Mouse (Mus musculus): ENCODE data around the gene Arntl2. TPM values are rescaled to one million over a fixed set of nuclear protein-coding genes. Genes with fewer than 3 reads are reported as not detected.

Gene Arntl2
- total RNA-seq, 4 experiments from 2014 or later = 0.55 to 1.7 (median 1.5) TPM

GRCm38 (mm10) chr6:146778055-146778454 is 17.8 kb upstream of the Arntl2 start:
- no peak for DNase-seq (ENCODE audit: low spot score)

GRCm38 (mm10) chr6:146781566-146781965 is 14.3 kb upstream of the Arntl2 start:
- no peak for DNase-seq (ENCODE audit: low spot score)

GRCm38 (mm10) chr6:146793527-146793926 is 2.3 kb upstream of the Arntl2 start:
- DNase-seq (ENCODE audit: low spot score) = no peak

- DNase-seq (ENCODE audit: low spot score) = no peak
Observed at GRCm38 (mm10) chr6:146795166-146795923, 510 bp upstream of the Arntl2 start.

- DNase-seq (ENCODE audit: low spot score) = no peak
Observed at GRCm38 (mm10) chr6:146797446-146797845, 1.6 kb downstream of the Arntl2 start.

GRCm38 (mm10) chr6:146809991-146810390 is 14.1 kb downstream of the Arntl2 start:
- DNase-seq (ENCODE audit: low spot score) = no peak

GRCm38 (mm10) chr6:146813007-146813406 is 17.2 kb downstream of the Arntl2 start:
- no peak for DNase-seq (ENCODE audit: low spot score)

- no peak for DNase-seq (ENCODE audit: low spot score)
Observed at GRCm38 (mm10) chr6:146820177-146820965, 24.5 kb downstream of the Arntl2 start.

GRCm38 (mm10) chr6:146821958-146822357 is 26.1 kb downstream of the Arntl2 start:
- no peak for DNase-seq (ENCODE audit: low spot score)

- DNase-seq (ENCODE audit: low spot score) = peak; percentile 51
Observed at GRCm38 (mm10) chr6:146824727-146825486, 29.1 kb downstream of the Arntl2 start.

- no peak for DNase-seq (ENCODE audit: low spot score)
Observed at GRCm38 (mm10) chr6:146825487-146825773, 29.6 kb downstream of the Arntl2 start.

- DNase-seq (ENCODE audit: low spot score) = no peak
Observed at GRCm38 (mm10) chr6:146831320-146831719, 35.5 kb downstream of the Arntl2 start.

GRCm38 (mm10) chr6:146833485-146834314 is 37.8 kb downstream of the Arntl2 start:
- peak; percentile 48 for DNase-seq (ENCODE audit: low spot score)

GRCm38 (mm10) chr6:146834342-146834741 is 38.5 kb downstream of the Arntl2 start:
- DNase-seq (ENCODE audit: low spot score) = no peak

- DNase-seq (ENCODE audit: low spot score) = no peak
Observed at GRCm38 (mm10) chr6:146835784-146836183, 39.9 kb downstream of the Arntl2 start.

GRCm38 (mm10) chr6:146837316-146837715 is 41.5 kb downstream of the Arntl2 start:
- no peak for DNase-seq (ENCODE audit: low spot score)

- DNase-seq (ENCODE audit: low spot score) = no peak
Observed at GRCm38 (mm10) chr6:146838366-146838765, 42.5 kb downstream of the Arntl2 start.

GRCm38 (mm10) chr6:146838863-146839262 is 43.0 kb downstream of the Arntl2 start:
- no peak for DNase-seq (ENCODE audit: low spot score)

GRCm38 (mm10) chr6:146844867-146845266 is 49.0 kb downstream of the Arntl2 start:
- DNase-seq (ENCODE audit: low spot score) = peak; percentile 36

- DNase-seq (ENCODE audit: low spot score) = no peak
Observed at GRCm38 (mm10) chr6:146845347-146845746, 49.5 kb downstream of the Arntl2 start.

- peak; percentile 44 for DNase-seq (ENCODE audit: low spot score)
Observed at GRCm38 (mm10) chr6:146845961-146846750, 50.3 kb downstream of the Arntl2 start.
